Mouse (Mus musculus): ENCODE results near the gene Mtus2.

DNA sequence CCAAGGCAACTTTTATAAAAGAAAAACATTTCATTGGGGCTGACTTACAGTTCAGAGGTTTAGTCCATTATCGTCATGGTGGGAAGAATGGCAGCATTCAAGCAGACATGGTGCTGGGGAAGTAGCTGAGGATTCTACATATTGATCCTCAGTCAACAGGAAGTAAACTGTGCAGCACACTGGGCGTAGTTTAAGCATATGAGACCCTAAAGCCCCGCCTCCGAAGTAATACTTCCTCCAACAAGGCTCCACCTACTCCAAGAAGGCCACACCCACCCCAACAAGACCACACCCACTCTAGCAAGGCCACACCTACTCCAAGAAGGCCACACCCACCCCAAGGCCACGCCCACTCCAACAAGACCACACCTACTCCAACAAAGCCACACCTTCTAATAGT, 55.0 kb downstream of the Mtus2 start:
- TF ChIP-seq CTCF (IDR thresholded peaks at IDR 0.05; ENCODE audit: extremely low read depth, insufficient read depth, insufficient read length, insufficient replicate concordance) (no peak), POLR2A (IDR thresholded peaks at IDR 0.05; ENCODE audit: low read depth, low read length) (no peak)
